Mouse (Mus musculus) CD4-positive, CD25-positive, alpha-beta regulatory T cell, adult 4 months (primary cell): ENCODE data around the gene Zfp524. TPM values are rescaled to one million over a fixed set of nuclear protein-coding genes. Genes with fewer than 3 reads are reported as not detected.
"Not testable (repeated sequence)": the region's sequence is repeated elsewhere in the genome, so short reads cannot be mapped to it uniquely, and the experiment has no call there.

Source experiments
- ATAC-seq: one replicate; pipeline ENCODE4 v1.8.0; 2017
- polyA plus RNA-seq, 2 experiments: library from polyadenylated mRNA; unstranded; fragments of 100-300 nt; shearing (Covaris generic); gene quantifications; one replicate each; pipeline ENCODE4 v1.2.1; 2017

Gene Zfp524
- polyA plus RNA-seq = 10 to 100 TPM; 44.1 to 45.4 TPM

GRCm38 (mm10) chr7:5014251-5015117 lies at the start of gene Zfp524, which contains the start of gene Fiz1:
Gene Zfp524, plus strand, starts transcription at chr7:5014415.
Gene Fiz1, minus strand, starts transcription at chr7:5014697.
- peak; percentile 74 for ATAC-seq

- ATAC-seq = no peak
Observed at GRCm38 (mm10) chr7:4964988-4965387, 49.2 kb upstream of the Zfp524 start.

- no peak for ATAC-seq
Observed at GRCm38 (mm10) chr7:4971068-4971467, 43.1 kb upstream of the Zfp524 start, which contains the start of gene Sbk3. Gene Sbk3, minus strand, starts transcription at chr7:4971168.

GRCm38 (mm10) chr7:4971710-4972109 lies 42.5 kb upstream of the Zfp524 start:
- no peak for ATAC-seq

- peak; percentile 26 for ATAC-seq
Observed at GRCm38 (mm10) chr7:4972321-4973047, 41.7 kb upstream of the Zfp524 start.

- ATAC-seq = no peak
Observed at GRCm38 (mm10) chr7:4975455-4975854, 38.8 kb upstream of the Zfp524 start.

GRCm38 (mm10) chr7:4976832-4977231 lies 37.4 kb upstream of the Zfp524 start:
- ATAC-seq = no peak

GRCm38 (mm10) chr7:4988250-4988649 lies 26.0 kb upstream of the Zfp524 start:
- ATAC-seq = no peak

GRCm38 (mm10) chr7:4993347-4993998 lies 20.7 kb upstream of the Zfp524 start:
- no peak for ATAC-seq

- no peak for ATAC-seq
Observed at GRCm38 (mm10) chr7:4993999-4994788, 20.0 kb upstream of the Zfp524 start.

- ATAC-seq = peak; percentile 8
Observed at GRCm38 (mm10) chr7:4995268-4996002, 18.8 kb upstream of the Zfp524 start.

- peak; percentile 80 for ATAC-seq
Observed at GRCm38 (mm10) chr7:4996003-4996895, 18.0 kb upstream of the Zfp524 start, which contains the start of gene Zfp579. Gene Zfp579, minus strand, starts transcription at chr7:4996158.

GRCm38 (mm10) chr7:4996934-4997333 lies 17.3 kb upstream of the Zfp524 start:
- ATAC-seq = no peak

- peak; percentile 52 for ATAC-seq
Observed at GRCm38 (mm10) chr7:4999876-5000275, 14.3 kb upstream of the Zfp524 start.

- ATAC-seq = not testable (repeated sequence)
Observed at GRCm38 (mm10) chr7:5002876-5003275, 11.3 kb upstream of the Zfp524 start.

- no peak for ATAC-seq
Observed at GRCm38 (mm10) chr7:5008229-5008628, 6.0 kb upstream of the Zfp524 start.

GRCm38 (mm10) chr7:5012681-5013513 lies 1.3 kb upstream of the Zfp524 start:
- ATAC-seq = no peak

GRCm38 (mm10) chr7:5015118-5016001 lies 1.1 kb downstream of the Zfp524 start, which contains the start of gene Gm44973:
Gene Gm44973, plus strand, starts transcription at chr7:5015496.
- ATAC-seq = peak; percentile 77
